Mouse (Mus musculus) layer of hippocampus, adult 8-10 months (tissue): ENCODE data around the gene Cpne7. TPM values are rescaled to one million over a fixed set of nuclear protein-coding genes. Genes with fewer than 3 reads are reported as not detected.
"Not testable (repeated sequence)": the region's sequence is repeated elsewhere in the genome, so short reads cannot be mapped to it uniquely, and the experiment has no call there.

ENCODE experiments used
- DNase-seq, 2 experiments: peaks; one replicate each; pipeline ENCODE4 v3.0.0; 2022; ENCODE audit warnings: low spot score in 2 of 2
- total RNA-seq, 4 experiments: library from RNA; stranded (reverse); gene quantifications; 2 replicates each; pipeline ENCODE4 v1.2.4; 2022

Gene Cpne7
- total RNA-seq, result 100 to 1,000 TPM; 277 to 341 (median 303) TPM

GRCm38 (mm10) chr8:123117127-123117731 is at the start of gene Cpne7:
Cpne7 (plus strand) TSS chr8:123117374.
- no peak for DNase-seq

- no peak for DNase-seq
Measured at GRCm38 (mm10) chr8:123071176-123071575, 46.0 kb upstream of the Cpne7 start.

- DNase-seq, result no peak
Measured at GRCm38 (mm10) chr8:123077213-123077612, 40.0 kb upstream of the Cpne7 start.

GRCm38 (mm10) chr8:123082993-123083392 is 34.2 kb upstream of the Cpne7 start:
- DNase-seq, result no peak

GRCm38 (mm10) chr8:123083610-123084009 is 33.6 kb upstream of the Cpne7 start:
- peak; percentile 62 to 70 for DNase-seq

- no peak for DNase-seq
Measured at GRCm38 (mm10) chr8:123087289-123087688, 29.9 kb upstream of the Cpne7 start.

- no peak for DNase-seq
Measured at GRCm38 (mm10) chr8:123097216-123097615, 20.0 kb upstream of the Cpne7 start.

GRCm38 (mm10) chr8:123097786-123098584 is 19.2 kb upstream of the Cpne7 start:
- DNase-seq, result no peak

GRCm38 (mm10) chr8:123100288-123100687 is 16.9 kb upstream of the Cpne7 start:
- no peak for DNase-seq

GRCm38 (mm10) chr8:123101244-123101643 is 15.9 kb upstream of the Cpne7 start:
- no peak for DNase-seq

GRCm38 (mm10) chr8:123101735-123102685 is 15.2 kb upstream of the Cpne7 start, which contains the start of gene Rpl13:
Rpl13 (plus strand) TSS chr8:123102350.
- DNase-seq, result peak; percentile 97 to 98

- not testable (repeated sequence) for DNase-seq
Measured at GRCm38 (mm10) chr8:123102855-123103254, 14.3 kb upstream of the Cpne7 start.

- no peak for DNase-seq
Measured at GRCm38 (mm10) chr8:123103285-123103684, 13.9 kb upstream of the Cpne7 start.

- no peak for DNase-seq
Measured at GRCm38 (mm10) chr8:123104046-123104767, 13.0 kb upstream of the Cpne7 start.

- DNase-seq, result no peak
Measured at GRCm38 (mm10) chr8:123105553-123106326, 11.4 kb upstream of the Cpne7 start.

GRCm38 (mm10) chr8:123106531-123106930 is 10.6 kb upstream of the Cpne7 start:
- no peak for DNase-seq

- no peak for DNase-seq
Measured at GRCm38 (mm10) chr8:123108010-123108409, 9.2 kb upstream of the Cpne7 start.

- no peak for DNase-seq
Measured at GRCm38 (mm10) chr8:123108953-123109352, 8.2 kb upstream of the Cpne7 start.

- no peak for DNase-seq
Measured at GRCm38 (mm10) chr8:123110649-123111048, 6.5 kb upstream of the Cpne7 start.

- no peak for DNase-seq
Measured at GRCm38 (mm10) chr8:123112892-123113291, 4.3 kb upstream of the Cpne7 start.
